Mouse (Mus musculus) ovary, postnatal 36 days (tissue): ENCODE results near the gene Tcf7l1.

Experiments
- DNase-seq: peaks from one replicate; pipeline ENCODE4 v3.0.0; 2022; ENCODE audit warnings: low spot score, mixed read lengths

Gene Tcf7l1

DNA sequence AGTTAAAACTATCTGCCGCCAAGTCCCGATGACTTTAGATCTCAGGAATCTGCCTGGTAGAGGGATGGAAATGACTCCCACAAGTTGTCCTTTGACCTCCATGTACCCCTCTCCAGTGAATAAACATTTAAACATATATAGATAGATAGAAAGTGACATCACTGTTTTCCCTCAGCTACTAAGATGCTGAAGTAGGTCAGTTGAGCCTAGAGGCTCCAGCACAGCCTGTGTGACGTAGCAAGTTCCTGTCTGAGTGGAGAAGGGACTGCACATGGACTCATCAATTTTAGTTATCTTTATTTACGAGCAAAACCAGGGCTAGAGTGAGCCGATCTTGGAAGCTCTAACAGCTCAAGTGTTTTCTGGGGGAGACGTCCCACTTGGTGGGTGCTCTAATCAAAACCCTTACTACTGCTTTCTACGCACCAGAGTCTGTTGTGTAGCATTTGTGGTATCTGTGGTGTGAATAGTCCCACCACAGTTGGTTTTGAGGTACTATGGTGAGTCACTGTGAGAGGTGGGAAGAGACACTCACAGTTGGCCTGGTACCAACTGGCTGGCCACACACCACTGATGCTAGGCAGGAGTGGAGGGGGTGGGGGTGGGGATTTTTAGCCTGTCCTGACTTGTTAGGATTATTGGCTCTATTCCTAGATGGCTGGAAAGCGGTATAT lies 129.2 kb downstream of the Tcf7l1 start:
- no peak for DNase-seq

DNA sequence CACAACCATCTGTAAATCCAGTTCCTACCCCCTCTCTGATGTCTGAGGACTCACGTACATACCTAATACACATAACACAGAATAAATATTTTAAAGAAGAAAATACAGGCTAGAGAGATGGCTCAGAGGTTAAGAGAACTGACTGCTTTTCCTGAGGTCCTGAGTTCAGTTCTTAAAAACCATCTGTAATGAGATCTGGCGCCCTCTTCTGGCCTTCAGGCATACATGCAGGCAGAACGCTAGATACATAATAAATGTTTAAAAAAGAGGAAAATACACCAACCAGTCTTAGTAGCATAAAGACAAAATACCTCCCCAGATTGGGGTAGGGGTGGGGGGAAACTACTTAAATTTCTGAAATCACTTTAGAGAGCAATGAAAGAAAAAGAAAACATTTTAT lies 131.0 kb downstream of the Tcf7l1 start:
- no peak for DNase-seq

DNA sequence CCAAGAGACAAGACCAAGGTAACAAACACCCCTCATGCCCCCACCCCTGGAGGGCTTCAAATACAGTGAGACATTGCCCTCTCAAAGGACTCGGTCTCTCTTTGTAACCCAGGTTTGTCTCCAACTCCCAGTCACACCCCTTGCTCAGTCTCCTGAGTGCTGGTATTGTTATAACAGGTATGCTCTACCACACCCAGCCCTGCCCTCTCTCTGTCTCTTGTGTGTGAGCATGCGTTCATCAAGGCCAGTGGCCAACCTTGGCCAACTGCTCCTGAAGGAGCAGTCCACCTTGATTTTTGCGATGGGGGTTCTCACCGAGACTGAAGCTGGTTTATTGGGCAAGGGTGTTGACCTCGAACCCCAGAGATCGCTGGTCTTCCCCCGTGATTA lies 133.0 kb downstream of the Tcf7l1 start:
- no peak for DNase-seq

DNA sequence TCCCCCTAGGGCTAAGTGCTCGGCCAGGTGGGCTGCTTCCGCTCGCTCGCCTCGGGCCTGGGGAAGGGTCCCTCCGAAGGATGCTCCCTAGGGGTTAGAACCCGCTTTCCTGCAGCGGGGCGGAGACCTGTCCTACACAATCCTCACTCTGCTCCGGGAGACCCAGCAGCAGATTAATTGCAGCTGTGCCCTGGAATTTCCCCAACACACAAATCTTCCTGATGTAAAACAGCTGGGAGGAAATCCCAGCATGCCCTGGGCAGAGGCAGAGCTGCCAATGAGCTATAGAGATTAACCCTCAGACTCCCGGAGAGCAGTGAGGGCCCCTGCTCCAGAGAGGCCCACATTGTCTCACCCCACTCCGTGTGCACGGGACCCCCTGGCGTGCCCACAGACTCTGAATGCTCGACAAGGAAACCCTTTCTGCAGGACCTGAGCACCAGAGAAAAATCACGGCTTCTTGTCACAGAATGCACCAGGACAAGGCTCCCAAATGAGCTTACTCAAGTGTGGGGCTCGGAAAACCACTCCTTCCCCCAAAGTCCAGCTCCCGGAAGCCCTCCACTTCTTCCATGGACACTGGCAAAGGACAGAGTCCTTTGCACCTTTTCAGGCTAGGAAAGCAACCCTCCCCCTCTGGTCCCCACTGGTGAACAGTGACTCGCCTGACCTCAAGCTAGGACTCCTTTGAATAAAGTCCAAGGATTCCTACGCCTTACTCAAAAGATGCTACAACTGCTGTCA lies 133.6 kb downstream of the Tcf7l1 start:
- peak; percentile 56 for DNase-seq

DNA sequence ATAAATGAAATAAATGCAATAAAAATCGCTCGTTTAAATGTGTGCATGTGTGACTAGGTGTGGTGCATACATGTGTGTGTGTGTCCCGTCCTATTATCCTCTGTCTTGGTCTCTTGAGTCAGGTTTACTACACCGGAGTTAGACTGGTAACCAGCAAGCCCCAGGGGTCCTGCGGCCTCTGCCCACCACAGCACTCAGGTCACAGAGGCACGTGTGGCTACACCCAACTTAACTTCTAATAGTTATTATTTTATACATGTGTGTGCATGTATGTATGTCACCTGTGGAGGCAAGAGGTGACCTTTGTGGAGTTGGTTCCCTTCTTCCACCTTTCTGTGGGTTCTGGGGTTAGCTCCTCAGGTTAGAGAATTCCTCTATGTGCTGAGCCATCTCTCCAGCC lies 134.7 kb downstream of the Tcf7l1 start:
- DNase-seq, result no peak

DNA sequence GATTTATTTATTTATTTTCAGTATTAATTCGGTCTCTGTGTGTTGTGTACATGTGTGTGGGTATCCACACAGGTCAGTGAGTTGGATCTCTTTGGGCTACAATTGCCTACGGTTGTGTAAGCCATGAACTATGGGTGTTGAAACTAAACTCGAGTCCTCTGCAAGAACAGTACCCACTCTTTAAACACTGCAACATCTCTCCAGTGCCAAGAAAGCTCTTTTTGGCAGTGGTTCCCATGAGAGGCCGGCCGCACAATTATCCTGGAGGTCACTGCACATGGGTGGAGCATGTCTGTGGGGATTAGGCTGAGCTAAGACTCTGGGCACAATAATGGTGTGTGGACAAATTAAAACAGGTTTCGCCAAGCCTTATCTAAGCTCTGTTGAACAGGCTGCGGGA lies 135.6 kb downstream of the Tcf7l1 start:
- DNase-seq, result peak; percentile 50

DNA sequence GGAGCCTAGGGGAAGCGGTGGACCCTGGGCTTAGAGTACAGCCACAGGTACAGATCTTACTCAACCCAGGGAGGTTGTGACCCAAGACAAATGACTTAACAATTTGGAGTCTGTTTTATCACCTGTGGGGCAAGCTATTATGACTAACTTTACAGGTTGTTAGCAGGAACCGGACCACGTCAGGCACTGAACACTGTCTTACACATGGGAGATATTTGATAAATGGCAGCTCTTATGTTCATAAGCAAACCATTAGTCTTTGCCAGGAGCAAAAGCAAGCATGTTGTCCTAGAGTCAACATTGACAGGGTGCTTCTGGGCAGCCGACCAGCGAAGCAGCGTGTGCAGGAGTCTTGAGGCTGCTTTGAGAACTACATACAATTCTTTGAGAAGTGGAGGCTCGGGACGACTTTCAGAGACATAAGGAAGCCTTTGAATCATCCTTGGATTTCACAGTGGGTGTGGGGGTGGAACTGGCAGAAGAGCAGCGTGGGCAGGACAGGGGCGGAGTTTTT lies 138.7 kb downstream of the Tcf7l1 start:
- no peak for DNase-seq

DNA sequence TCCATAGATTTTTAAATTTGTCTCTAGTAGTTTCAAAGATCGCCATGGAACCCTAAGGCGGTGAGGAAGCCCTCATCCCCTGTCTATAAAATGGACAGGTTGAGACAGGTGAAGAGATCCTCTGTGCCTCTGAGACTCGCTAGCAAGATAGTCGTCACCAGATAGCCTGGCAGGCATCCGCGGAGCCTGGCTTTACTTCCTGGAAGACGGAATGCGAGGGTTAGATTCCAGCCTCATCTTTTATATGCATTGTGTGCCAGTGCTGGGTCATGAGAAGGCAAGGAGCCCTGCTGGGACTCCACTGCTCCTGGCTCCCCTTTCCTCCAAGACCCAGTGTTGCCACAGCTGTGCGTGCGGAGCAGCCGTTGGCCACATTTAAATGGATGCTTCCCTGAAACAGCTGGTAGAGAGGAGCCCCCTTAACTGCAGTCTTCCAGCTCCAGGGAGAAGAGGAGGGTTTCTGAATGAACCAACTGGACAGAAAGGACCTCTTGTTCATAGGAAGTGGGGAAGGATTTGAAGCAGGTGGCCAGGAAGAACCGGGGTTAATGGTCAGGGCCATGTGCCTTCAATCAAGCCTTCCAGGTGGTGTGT lies 141.0 kb downstream of the Tcf7l1 start:
- no peak for DNase-seq

DNA sequence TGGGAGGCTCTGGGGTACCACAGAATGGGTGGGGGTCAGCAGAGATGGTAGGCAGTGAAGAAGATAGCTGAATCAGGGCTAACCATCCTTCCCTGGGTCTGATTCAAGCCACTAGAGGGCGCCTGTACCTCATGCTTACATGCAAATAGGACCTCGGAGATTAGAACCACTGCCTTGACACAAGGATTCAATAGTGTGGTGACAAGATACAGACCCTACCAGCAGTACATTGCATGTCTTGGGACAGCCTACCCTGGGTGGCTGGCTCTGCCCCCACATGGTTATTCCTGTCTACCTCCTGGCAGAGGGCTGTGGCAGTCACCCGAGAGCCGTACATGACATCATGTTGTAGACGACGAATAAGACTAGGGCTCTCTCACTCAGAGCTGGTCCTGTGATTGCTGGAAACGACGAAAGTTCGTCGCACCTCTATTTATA lies 141.7 kb downstream of the Tcf7l1 start:
- peak; percentile 57 for DNase-seq

DNA sequence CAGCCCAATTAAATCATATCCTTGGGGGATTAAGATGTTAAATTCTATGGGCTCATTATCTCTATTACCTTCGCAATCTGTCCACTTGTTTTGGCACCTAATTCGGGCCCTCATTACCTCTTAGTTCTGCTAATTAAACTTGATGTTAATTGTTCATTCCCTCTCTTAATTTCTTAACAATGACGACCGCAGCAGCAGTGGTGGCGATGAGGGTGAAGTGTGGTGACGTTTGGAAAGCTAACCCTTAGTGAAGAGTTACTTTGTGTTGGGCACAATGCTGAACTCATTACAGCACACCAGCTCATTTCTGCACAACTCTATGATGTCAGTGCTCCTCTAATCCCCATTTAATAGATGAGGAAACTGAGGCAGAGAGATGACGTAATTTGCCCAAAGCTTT lies 143.7 kb downstream of the Tcf7l1 start:
- no peak for DNase-seq

DNA sequence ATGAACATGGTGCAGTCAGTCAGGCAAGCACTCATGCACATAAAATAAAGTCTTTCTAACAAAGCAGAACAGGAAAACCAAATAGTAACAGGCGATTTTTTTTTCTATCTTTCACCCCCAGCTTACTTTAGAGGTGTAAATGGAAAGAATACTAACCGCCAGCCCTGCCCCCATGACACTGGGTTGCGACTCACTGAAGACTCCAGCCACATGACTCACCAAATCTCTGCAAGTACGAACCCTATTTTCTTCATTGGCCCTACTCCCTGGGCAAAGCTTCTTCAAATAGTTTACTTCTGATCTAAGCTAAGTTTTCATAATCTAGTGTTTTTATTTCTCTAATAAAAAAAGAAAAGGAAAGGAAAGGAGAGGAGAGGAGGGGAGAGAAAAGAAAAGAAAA lies 144.5 kb downstream of the Tcf7l1 start:
- no peak for DNase-seq

DNA sequence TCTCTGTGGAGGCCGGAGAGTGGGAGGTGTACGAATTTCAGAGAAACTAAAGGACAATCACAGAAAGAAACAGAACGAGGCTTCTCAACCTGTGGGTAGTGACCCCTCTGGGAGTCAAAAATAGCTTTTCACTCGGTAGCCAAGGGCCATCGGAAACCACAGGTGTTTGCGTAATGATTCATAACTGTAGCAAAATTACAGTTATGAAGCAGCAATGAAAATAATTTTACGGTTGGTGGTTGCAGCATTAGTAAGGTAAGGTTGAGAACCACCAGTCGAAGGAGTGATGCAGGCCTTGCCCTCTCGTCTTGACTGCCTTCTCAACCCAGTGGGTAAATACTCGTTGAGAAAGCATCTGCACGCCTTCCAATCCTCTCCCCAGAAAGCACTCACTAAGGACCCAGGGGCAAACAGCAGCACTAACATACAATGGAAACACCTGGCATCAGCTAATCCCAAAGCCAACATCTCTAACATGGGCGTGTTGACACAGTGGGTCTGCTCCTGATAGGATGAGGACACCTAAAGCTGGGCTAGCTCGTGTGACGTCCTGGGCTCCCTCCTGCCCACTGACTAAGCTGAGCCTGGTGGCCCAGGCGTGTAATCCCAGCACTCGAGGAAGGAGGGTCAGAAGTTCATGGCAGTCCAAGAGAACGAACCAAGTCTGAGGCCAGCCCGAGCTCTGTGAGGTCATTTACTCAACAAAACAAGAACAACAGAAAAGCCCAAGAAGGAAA lies 147.7 kb downstream of the Tcf7l1 start:
- DNase-seq, result no peak

DNA sequence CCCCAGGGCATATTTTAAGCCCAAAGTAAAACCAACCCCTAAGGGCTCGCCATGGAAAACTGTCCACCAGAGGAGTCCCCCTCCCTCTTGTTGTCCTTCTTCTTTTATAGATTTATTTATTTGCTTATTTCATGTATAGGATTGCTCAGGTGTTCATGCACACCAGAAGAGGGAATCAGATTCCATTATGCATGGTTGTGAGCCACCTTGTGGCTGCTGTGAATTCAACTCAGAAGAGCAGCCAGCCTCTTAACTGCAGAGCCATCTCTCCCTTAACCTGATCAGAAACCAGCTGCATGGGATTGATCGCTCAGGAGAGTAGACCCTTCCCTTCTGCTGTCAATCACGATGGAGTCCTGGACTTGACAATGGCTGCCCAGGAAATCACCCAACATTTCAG lies 152.1 kb downstream of the Tcf7l1 start:
- no peak for DNase-seq

DNA sequence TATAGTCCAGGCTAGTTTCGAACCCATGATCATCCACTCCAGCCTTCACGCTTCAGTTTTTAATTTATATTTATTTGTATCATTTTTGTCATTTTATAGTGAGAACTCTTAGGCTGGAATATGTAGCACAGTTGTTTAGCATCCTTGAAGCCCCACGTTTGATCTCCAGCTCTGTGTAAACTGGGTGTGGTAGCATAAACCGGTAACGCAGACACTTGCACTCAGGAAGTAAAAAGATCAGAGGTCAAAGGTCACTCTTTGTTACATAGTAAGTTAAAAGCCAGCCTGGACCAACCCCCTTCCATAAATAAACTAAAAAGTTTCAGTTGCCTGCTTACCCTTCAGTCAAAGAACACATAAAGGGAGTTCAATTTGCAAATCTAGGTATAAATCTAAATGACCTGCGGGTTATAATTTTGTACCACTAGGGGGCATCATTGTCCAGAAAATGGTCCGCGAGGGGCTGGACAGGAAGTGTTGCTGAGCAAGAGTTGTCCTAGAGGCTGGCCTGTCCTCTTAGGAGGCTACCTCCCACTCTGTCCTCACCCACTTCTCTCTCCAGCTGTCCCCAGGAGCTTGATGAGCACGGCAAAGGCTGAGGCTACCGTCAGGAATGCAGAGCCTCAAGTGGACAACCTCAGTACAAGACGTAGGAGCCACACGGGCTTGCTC lies 153.2 kb downstream of the Tcf7l1 start:
- no peak for DNase-seq

DNA sequence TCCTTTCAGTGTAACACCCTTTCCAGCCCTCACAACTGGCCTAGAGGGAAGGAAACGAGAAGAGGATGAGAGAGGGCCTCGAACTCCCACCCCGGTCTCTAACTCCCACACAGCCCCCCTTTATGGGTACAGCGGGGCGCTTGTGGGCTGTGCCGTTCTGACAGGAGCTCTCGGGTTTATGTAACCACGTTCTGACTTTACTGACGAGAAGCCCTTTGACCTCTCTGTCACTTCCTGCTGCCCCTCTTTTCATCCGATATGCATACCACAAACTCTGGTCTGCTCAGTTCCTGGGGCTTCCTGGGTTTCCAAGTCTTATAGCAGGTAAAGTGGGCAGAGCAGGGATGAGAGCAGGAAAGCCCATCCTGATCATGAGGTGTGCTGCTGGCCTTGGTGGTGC lies 154.7 kb downstream of the Tcf7l1 start:
- DNase-seq, result no peak

DNA sequence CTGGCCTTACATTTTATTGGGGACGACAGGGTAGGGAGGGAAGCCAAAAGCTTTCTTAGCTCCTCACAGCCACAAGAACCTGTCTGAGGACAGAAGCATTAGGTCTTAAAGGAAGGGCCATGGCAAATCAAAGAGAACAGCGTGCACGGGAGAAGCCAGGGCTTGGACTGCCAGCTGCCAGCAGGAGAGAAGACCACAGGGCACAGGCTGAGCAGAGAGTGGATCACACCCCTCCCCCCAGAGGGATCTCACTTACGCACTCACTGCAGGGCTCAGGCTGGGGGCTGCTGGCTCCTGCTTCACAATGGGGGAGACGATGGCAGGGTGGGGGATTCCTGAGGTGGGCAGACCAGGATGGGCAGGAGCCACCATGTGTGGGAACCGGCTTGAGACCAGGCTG lies 157.4 kb downstream of the Tcf7l1 start:
- no peak for DNase-seq

DNA sequence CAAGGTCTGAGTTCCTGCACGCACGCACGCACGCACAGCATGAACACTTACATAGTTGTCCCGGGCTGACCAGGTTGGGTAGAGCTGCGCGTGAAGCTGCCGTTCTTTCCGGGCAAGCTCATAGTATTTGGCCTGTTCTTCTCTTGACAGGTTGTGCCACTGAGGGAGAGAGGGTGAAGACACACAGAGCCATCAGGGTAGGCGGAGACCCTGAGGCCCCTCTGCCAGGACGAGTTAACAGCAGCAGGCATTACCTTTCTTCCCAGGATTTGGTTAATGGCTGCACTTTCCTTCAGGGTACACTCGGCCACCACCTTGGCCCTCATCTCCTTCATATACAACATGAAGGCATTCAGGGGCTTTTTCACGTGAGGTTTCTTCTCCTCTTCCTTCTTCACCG lies 158.1 kb downstream of the Tcf7l1 start:
- no peak for DNase-seq

DNA sequence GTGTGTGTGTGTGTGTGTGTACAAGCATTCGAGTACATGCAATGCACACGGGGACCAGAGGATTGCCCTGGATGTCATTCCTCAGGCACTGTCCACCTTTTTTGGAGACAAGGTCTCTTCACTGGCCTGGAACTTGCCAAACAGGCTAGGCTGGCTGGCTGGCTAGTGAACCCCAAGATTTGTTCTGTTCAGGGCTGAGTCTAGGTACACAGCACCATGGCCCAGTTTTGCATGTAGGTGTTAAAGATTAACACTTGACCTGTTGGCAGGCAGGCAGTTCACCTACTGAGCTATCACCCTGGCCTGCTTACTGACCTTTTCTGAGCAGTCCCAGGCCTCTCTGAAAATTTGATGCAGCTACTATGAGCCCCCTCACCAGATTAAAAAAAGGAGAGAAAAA lies 158.7 kb downstream of the Tcf7l1 start:
- DNase-seq, result no peak

DNA sequence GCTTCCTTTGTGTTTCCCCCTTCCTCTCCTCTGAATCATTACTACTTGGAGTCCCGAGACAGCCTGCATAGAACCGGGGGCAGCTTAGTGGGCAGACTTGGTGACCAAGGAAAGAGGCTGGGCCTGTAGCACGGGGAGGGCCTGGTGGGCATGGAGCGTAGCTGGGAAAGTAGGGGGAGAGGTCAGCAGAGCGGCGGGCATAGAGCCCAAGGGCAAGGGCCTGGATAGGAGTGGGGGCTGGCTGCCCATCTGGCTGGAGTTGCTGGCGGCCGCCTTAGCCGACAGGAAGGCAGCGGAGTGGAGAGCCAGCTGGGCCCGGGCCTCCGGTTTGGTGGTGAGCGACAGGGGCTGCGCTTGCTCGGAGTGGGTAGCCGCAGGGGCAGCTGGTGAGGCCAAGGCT lies 161.8 kb downstream of the Tcf7l1 start:
- peak; percentile 64 for DNase-seq

DNA sequence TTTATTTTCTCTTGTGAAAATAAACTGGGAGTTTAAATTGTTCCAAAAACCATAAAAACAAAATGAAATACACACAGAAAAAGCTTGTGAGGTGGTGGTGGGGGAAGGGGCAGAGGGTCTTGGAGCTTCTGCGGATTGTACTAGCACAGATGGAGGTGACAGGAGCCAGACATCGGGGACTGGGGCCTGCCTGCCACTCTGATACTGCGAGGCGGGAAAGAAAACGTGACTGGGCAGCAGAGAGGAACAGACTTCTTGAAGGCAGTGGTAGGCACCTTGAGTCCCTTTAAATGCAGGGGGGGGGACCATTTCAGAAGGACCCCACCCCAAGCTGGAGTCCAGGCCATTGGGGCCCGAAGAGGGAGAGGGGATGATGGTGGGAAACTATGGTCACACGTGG lies 162.7 kb downstream of the Tcf7l1 start:
- no peak for DNase-seq

DNA sequence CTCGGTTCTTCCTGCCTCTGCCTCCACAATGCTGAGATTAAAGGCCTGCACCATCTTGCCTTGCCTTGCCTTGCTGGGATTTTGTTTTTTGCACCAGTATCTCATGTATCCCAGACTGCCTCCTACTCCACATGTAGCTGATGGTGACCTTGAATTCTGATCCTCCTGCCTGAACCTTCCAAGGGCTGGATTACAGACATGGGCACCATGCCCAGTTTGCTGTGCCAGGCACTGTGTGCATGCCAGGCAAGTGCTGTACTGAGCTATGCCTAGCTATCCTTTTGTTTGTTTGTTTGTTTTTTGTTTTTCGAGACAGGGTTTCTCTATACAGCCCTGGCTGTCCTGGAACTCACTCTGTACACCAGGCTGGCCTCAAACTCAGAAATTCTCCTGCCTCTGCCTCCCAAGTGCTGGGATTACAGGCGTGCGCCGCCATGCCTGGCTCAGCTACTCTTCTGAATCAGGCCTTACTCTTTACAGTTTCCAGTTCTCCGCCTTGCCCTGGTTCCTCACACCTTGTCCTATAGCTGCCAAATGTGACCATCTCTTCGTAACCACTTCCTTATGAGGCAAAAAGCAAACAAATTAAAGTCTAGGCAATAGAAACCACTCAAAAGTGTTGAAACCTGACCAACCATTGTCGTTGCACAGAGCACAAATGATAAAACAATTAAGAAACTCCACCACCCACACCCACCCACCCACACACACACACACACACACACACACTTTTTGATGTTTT lies 165.2 kb downstream of the Tcf7l1 start:
- DNase-seq, result peak; percentile 53
